In the genomic region with DNA sequence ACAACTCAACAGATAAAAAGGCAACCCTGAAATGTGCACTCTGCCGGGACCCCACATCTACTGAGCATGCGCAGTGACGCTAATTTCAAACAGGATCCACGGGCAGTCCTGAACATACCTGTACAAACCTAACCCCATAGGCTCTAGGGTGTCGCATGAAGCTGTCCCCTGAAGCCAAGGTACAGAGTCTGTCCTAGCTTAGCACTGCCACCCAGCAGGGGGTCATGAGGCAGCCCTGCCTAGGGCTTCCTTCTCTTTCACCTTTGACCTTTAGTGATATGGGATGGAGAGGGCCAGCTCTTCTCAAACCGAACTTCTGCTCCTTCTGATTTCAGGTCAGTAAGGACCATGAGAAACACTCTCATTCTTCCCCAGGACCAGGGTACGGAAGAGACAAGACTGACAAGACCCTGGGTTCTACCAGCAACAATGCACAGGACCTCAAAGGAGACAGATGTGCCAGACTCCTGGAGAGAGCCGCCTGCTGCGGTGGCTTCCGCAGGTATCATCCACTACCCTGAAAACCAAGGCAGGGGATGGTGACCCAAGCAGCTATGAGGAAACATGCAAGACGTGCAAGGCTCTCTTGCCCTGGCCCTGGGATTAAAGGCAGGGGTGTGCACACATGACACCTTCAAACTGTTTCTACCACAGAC, we compare ENCODE assay signal across 9 mouse cellular contexts. TPM values are rescaled to one million over a fixed set of nuclear protein-coding genes. Genes with fewer than 3 reads are reported as not detected.
DNase-seq lines count a peak whose midpoint lies in the region; ATAC-seq and TF ChIP-seq lines count a peak whose summit lies in the region.
"Had no signal": no experiment of that assay in that cellular context is flagged by ENCODE, and none has a peak within 500 bp of the region (broad histone marks: within the 10 kb centered on the region; RNA-seq: fewer than 3 reads in every experiment).

No protein-coding gene starts in this region.

- peak overlapping the region; percentile 7; the same call in 1 of the 2 replicates for H3K4me3 ChIP-seq in heart, embryonic 15.5 days
- peak overlapping the region; percentile 61; the same call in 1 of the 2 replicates for H3K4me3 ChIP-seq in G1E (ENCODE audit: low read depth, low read length)
- peak overlapping the region; percentile 15 for H3K4me3 ChIP-seq in heart, embryonic 16.5 days (ENCODE audit: low read length)
- peak overlapping the region; percentile 2 to 89; a peak in 3 of 4 replicates for H3K4me3 ChIP-seq in liver, embryonic 14.5 days (ENCODE audit: insufficient read depth in 1 of 2, low read depth in 2 of 2, low read length in 2 of 2)
- no peak overlapping the region for H3K4me3 ChIP-seq in cerebellum, adult 2 months (replicated peaks; ENCODE audit: insufficient read depth, low read depth, low read length)

- H3K27me3 ChIP-seq in heart, embryonic 15.5 days = no peaks in the 10 kb centered on the region
- H3K27me3 ChIP-seq in G1E (ENCODE audit: insufficient read depth, low read length) = no peaks in the 10 kb centered on the region
- no peaks in the 10 kb centered on the region for H3K27me3 ChIP-seq in heart, embryonic 16.5 days (ENCODE audit: control insufficient read depth, insufficient read depth, low read length)
- H3K27me3 ChIP-seq in liver, embryonic 14.5 days (ENCODE audit: control insufficient read depth, insufficient read depth, low read length) = no peaks in the 10 kb centered on the region
- H3K27me3 ChIP-seq in cerebellum, adult 2 months (ENCODE audit: control insufficient read depth, insufficient read depth, low read length) = no peaks in the 10 kb centered on the region

- H3K27ac ChIP-seq in heart, embryonic 15.5 days = peak overlapping the region; percentile 92
- H3K27ac ChIP-seq in heart, embryonic 16.5 days (ENCODE audit: low read length) = peak overlapping the region; percentile 41
- H3K27ac ChIP-seq in liver, embryonic 14.5 days = peak overlapping the region; percentile 25
- no peak overlapping the region for H3K27ac ChIP-seq in cerebellum, adult 2 months (ENCODE audit: insufficient read depth, low read length)

- TF ChIP-seq POLR2A in cerebellum, adult 2 months (IDR thresholded peaks at IDR 0.05; ENCODE audit: borderline replicate concordance, insufficient read depth, low read length) = no peak

- no peaks in the 10 kb centered on the region for H3K9me3 ChIP-seq in heart, embryonic 15.5 days (replicated peaks)
- H3K9me3 ChIP-seq in G1E (replicated peaks) = peaks cover 7% of the 10 kb centered on the region
- peaks cover 5% of the 10 kb centered on the region; the same call in 1 of the 2 replicates for H3K9me3 ChIP-seq in heart, embryonic 16.5 days (replicated peaks; ENCODE audit: control insufficient read depth, low read length)
- H3K9me3 ChIP-seq in liver, embryonic 14.5 days (ENCODE audit: control insufficient read depth, low read length) = no peaks in the 10 kb centered on the region

- 74% methylated on average over 11 of the region's 11 CpGs for WGBS in heart, embryonic 15.5 days
- WGBS in heart, embryonic 16.5 days = 72% methylated on average over 11 of the region's 11 CpGs
- WGBS in liver, embryonic 14.5 days (ENCODE audit: insufficient replicate concordance) = 71% methylated on average over 11 of the region's 11 CpGs
- 88% methylated on average over 11 of the region's 11 CpGs for WGBS in cerebellum, adult 2 months

- DNase-seq in heart, adult 9 months (ENCODE audit: low spot score in 2 of 2) = no peak
- DNase-seq in G1E (ENCODE audit: low spot score) = no peak
- no peak for DNase-seq in liver, embryonic 14.5 days (ENCODE audit: low read depth in 3 of 3, low spot score in 3 of 3)
- DNase-seq in cerebellum, adult 2 months = no peak
- no peak for DNase-seq in thymus, postnatal 10 days (ENCODE audit: low spot score in 2 of 2)
- DNase-seq: gastrocnemius, postnatal 10 days had no signal

- H3K9ac ChIP-seq in heart, embryonic 15.5 days = no peak overlapping the region
- H3K9ac ChIP-seq in heart, embryonic 16.5 days (ENCODE audit: low read length) = peak overlapping the region; percentile 2
- peak overlapping the region; percentile 88 for H3K9ac ChIP-seq in liver, embryonic 14.5 days (replicated peaks)

- H3K36me3 ChIP-seq in heart, embryonic 15.5 days = peaks cover 8% of the 10 kb centered on the region
- H3K36me3 ChIP-seq in G1E (replicated peaks) = peaks cover 56% of the 10 kb centered on the region
- H3K36me3 ChIP-seq in heart, embryonic 16.5 days (ENCODE audit: control insufficient read depth, insufficient read depth) = peaks cover 8% of the 10 kb centered on the region
- H3K36me3 ChIP-seq in liver, embryonic 14.5 days (replicated peaks; ENCODE audit: control insufficient read depth, insufficient read depth, low read depth) = peaks cover 6% of the 10 kb centered on the region; the same call in 1 of the 2 replicates

- no peak for ATAC-seq in heart, embryonic 15.5 days (replicated peaks; ENCODE audit: insufficient number of reproducible peaks, insufficient read depth, low FRiP score, low read depth)
- no peak for ATAC-seq in G1E (ENCODE audit: extremely low read depth, insufficient number of reproducible peaks, low FRiP score, poor library complexity, severe bottlenecking)
- no peak for ATAC-seq in heart, embryonic 16.5 days (replicated peaks; ENCODE audit: extremely low read depth, insufficient read depth, low FRiP score)
- ATAC-seq in liver, embryonic 14.5 days (ENCODE audit: insufficient read depth) = no peak
- ATAC-seq in megakaryocyte progenitor cell, adult 5-6 weeks (replicated peaks; ENCODE audit: poor library complexity) = no peak

- no peak for TF ChIP-seq CTCF in G1E (IDR thresholded peaks at IDR 0.05; ENCODE audit: low read depth, low read length)
- TF ChIP-seq CTCF in liver, embryonic 14.5 days (IDR thresholded peaks at IDR 0.05; ENCODE audit: low read depth) = no peak
- no peak for TF ChIP-seq CTCF in cerebellum, adult 2 months (IDR thresholded peaks at IDR 0.05; ENCODE audit: borderline replicate concordance, insufficient read depth, low read depth, low read length)

- TF ChIP-seq EP300 in liver, embryonic 14.5 days (IDR thresholded peaks at IDR 0.05; ENCODE audit: low read depth) = no peak

- peaks cover 55% of the 10 kb centered on the region for H3K4me1 ChIP-seq in heart, embryonic 15.5 days (replicated peaks)
- H3K4me1 ChIP-seq in G1E (ENCODE audit: insufficient read depth, low read depth, low read length) = peaks cover 57% of the 10 kb centered on the region
- peaks cover 36% of the 10 kb centered on the region for H3K4me1 ChIP-seq in heart, embryonic 16.5 days (ENCODE audit: control insufficient read depth, insufficient read depth, low read length)
- H3K4me1 ChIP-seq in liver, embryonic 14.5 days (replicated peaks; ENCODE audit: control insufficient read depth in 2 of 2, insufficient read depth in 2 of 2, low read length in 1 of 2) = peaks cover 30 to 40% of the 10 kb centered on the region in 2 experiments
- H3K4me1 ChIP-seq in cerebellum, adult 2 months (ENCODE audit: control insufficient read depth, insufficient read depth, low read length) = no peaks in the 10 kb centered on the region

- peak overlapping the region; percentile 95 for H3K4me2 ChIP-seq in heart, embryonic 15.5 days
- H3K4me2 ChIP-seq in heart, embryonic 16.5 days (ENCODE audit: low read depth, low read length) = peak overlapping the region; percentile 91
- H3K4me2 ChIP-seq in liver, embryonic 14.5 days (ENCODE audit: low read depth) = peak overlapping the region; percentile 99

RNA-seq across cellular contexts. Expression of a gene that starts 3.8 kb away (rescaled TPM):
- polyA plus RNA-seq in heart, embryonic 15.5 days (2015; fragmentation: Nextera tagmentation; extraction: Ambion mirVana) = 21.2 and 32.3 TPM in 2 replicates
- 11.6 and 38.6 TPM in 2 replicates for total RNA-seq in G1E (2014; fragmentation: Nextera tagmentation)
- 10.6 and 10.8 TPM in 2 replicates for total RNA-seq in G1E (2017)
- polyA plus RNA-seq in G1E (2012) = 20.2 and 22.8 TPM in 2 replicates
- 25.1 and 30.2 TPM in 2 replicates for polyA plus RNA-seq in heart, embryonic 16.5 days (2015; fragmentation: Nextera tagmentation; extraction: Ambion mirVana)
- 8.7 and 9.0 TPM in 2 replicates for polyA plus RNA-seq in liver, embryonic 14.5 days (2012; rRNA removed)
- 10.0 and 10.7 TPM in 2 replicates for polyA plus RNA-seq in liver, embryonic 14.5 days (2014; fragmentation: Nextera tagmentation; extraction: Ambion mirVana)
- 10.0 and 10.3 TPM in 2 replicates for total RNA-seq in megakaryocyte progenitor cell, adult 5-6 weeks (2015)
- 14.5 and 14.7 TPM in 2 replicates for total RNA-seq in megakaryocyte progenitor cell, adult 5-6 weeks (2017)
- 73.8 and 77.5 TPM in 2 replicates for polyA plus RNA-seq in cerebellum, adult 2 months (2012; rRNA removed)

RNA-seq across cellular contexts. Expression of a gene that starts 38.0 kb away (rescaled TPM):
- polyA plus RNA-seq in heart, embryonic 15.5 days (2015; fragmentation: Nextera tagmentation; extraction: Ambion mirVana) = 0.74 and 5.1 TPM in 2 replicates
- total RNA-seq in G1E (2014; fragmentation: Nextera tagmentation) (not detected in 2 replicates), G1E (2017) (not detected in 2 replicates)
- not detected in 2 replicates for polyA plus RNA-seq in G1E (2012)
- polyA plus RNA-seq in heart, embryonic 16.5 days (2015; fragmentation: Nextera tagmentation; extraction: Ambion mirVana) = 4.6 and 13.3 TPM in 2 replicates
- polyA plus RNA-seq in liver, embryonic 14.5 days (2012; rRNA removed) = 0.02 TPM in 1 of 2 replicates, not detected in the other
- polyA plus RNA-seq in liver, embryonic 14.5 days (2014; fragmentation: Nextera tagmentation; extraction: Ambion mirVana) = 0.11 TPM in 1 of 2 replicates, not detected in the other
- not detected in 2 replicates for total RNA-seq in megakaryocyte progenitor cell, adult 5-6 weeks (2015)
- total RNA-seq in megakaryocyte progenitor cell, adult 5-6 weeks (2017) = not detected in 2 replicates
- 7.5 and 7.6 TPM in 2 replicates for polyA plus RNA-seq in cerebellum, adult 2 months (2012; rRNA removed)
- total RNA-seq: gastrocnemius, postnatal 10 days had no signal
